Mouse (Mus musculus): ENCODE data around the gene Madcam1.

DNA sequence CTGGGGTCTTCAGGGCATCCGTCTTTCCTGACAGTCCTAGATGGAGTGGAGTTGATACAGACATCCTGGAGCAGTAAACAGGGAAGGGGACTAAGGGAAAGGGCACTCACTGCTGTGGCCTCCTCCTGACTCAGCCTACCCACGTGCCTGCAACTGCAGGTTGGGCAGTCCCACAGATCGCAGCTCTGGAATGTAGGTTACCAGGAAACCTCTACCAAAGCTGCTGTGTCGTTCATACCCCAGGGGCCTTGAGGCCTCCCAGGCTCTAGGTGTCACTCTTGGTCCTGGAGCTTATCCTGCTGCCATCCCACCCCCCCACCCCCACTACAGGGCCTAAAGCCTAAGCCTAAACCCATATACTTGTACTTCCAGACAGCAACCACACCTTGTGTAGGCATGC lies 43.4 kb downstream of the Madcam1 start:
- no peak for TF ChIP-seq POLR2A (IDR thresholded peaks at IDR 0.05; ENCODE audit: insufficient read depth, low read depth, low read length)
- TF ChIP-seq CTCF (IDR thresholded peaks at IDR 0.05; ENCODE audit: insufficient read depth, low read depth, low read length): no peak

Measured in olfactory bulb, adult 2 months (tissue).